22 mouse cellular contexts compared by ENCODE assay signal in the genomic region with DNA sequence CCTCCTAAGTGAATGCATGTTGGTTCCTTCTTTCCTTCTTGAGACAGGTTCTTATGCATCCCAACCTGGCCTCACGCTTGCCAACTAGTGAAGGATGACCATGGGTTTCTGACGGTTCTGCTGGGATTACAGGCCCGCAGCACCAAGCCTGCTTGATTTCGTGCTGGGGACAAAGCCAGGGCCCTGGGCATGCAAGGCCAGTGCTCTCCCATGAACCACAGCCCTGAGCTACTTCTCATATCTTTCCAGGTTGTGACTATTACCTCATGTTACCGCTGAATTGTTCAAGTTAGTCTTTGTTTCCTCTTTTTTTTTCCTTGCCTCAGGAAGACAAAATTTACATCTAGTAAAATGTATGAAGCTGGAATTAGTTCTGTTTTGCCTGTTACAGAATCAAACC. TPM values are rescaled to one million over a fixed set of nuclear protein-coding genes. Genes with fewer than 3 reads are reported as not detected.
A peak's percentile ranks its signal among the peaks of the same experiment; 100 is the strongest.
DNase-seq lines count a peak whose midpoint lies in the region; TF ChIP-seq lines count a peak whose summit lies in the region.
"Had no signal": no experiment of that assay in that cellular context is flagged by ENCODE, and none has a peak within 500 bp of the region (broad histone marks: within the 10 kb centered on the region; RNA-seq: fewer than 3 reads in every experiment).

No protein-coding gene starts in this region.

- 22% methylated on average over 5 of the region's 5 CpGs for WGBS in macrophage (ENCODE audit: missing documents)
- 80% methylated on average over 5 of the region's 5 CpGs for WGBS in lung, adult 2 months

- H3K27ac ChIP-seq in macrophage = peak overlapping the region; percentile 37
- H3K27ac ChIP-seq: embryonic facial prominence, embryonic 15.5 days; forebrain, embryonic 10.5 days; limb, embryonic 15.5 days; midbrain, embryonic 15.5 days had no signal

- TF ChIP-seq CTCF in lung, adult 2 months (IDR thresholded peaks at IDR 0.05; ENCODE audit: insufficient read depth, low read length) = no peak

- no peak overlapping the region for H3K4me3 ChIP-seq in macrophage (ENCODE audit: inconsistent target)
- no peak overlapping the region for H3K4me3 ChIP-seq in lung, adult 2 months (replicated peaks; ENCODE audit: extremely low read depth, low read depth, low read length)
- H3K4me3 ChIP-seq: embryonic facial prominence, embryonic 15.5 days; forebrain, embryonic 10.5 days; limb, embryonic 15.5 days; midbrain, embryonic 15.5 days had no signal

- peaks cover 7% of the 10 kb centered on the region for H3K79me2 ChIP-seq in macrophage (ENCODE audit: inconsistent target)

- H3K4me1 ChIP-seq in lung, adult 2 months (ENCODE audit: control insufficient read depth, insufficient read depth, low read length) = peaks cover 6% of the 10 kb centered on the region

- DNase-seq in adrenal gland, postnatal 10 days = peak; percentile 43
- no peak for DNase-seq in adrenal gland, postnatal 25 days
- DNase-seq in thymus, postnatal 4 days = peak; percentile 31
- DNase-seq in thymus, postnatal 25 days = no peak
- DNase-seq in kidney, postnatal 14 days = no peak
- DNase-seq in right cerebral cortex, postnatal 10 days (ENCODE audit: low spot score in 2 of 2) = no peak
- no peak for DNase-seq in lung, adult 2 months
- DNase-seq: cerebellum, adult 9-10 months; embryo, embryonic 11 days; gastrocnemius, postnatal 10 days; kidney, adult 2 months; layer of hippocampus, postnatal 36 days; spleen, adult 18-20 months had no signal

- TF ChIP-seq POLR2A in lung, adult 2 months (IDR thresholded peaks at IDR 0.05; ENCODE audit: borderline replicate concordance, extremely low read depth, low read depth, low read length) = no peak

- H3K36me3 ChIP-seq in macrophage (ENCODE audit: inconsistent target) = no peaks in the 10 kb centered on the region
- H3K36me3 ChIP-seq: embryonic facial prominence, embryonic 15.5 days; forebrain, embryonic 10.5 days; limb, embryonic 15.5 days; midbrain, embryonic 15.5 days had no signal

RNA-seq across cellular contexts. Expression of gene Ltb, which starts 1.3 kb away (rescaled TPM):
- total RNA-seq in adrenal gland, postnatal 10 days (2021) = 10 to 100 TPM; 11.5 to 12.6 TPM
- 2.8 and 8.5 TPM in 2 replicates for total RNA-seq in adrenal gland, postnatal 25 days (2021)
- 1 to 10 TPM in 14 of 26 experiments, under 1 TPM in 6, not detected in 6; 0.62 to 2.6 (median 1.3) TPM for total RNA-seq in macrophage (2018; cell fraction: chromatin; rRNA removed)
- 1 to 10 TPM in 10 of 26 experiments, under 1 TPM in 16; 0.23 to 2.1 (median 0.84) TPM for total RNA-seq in macrophage (2018; cell fraction: cytosol; rRNA removed)
- total RNA-seq in macrophage (2018; cell fraction: nucleus; rRNA removed) = 1 to 10 TPM in 16 of 26 experiments, under 1 TPM in 8, not detected in 2; 0.70 to 3.0 (median 1.2) TPM
- 0.33 to 0.50 TPM (median 0.48 TPM) in 3 replicates for polyA plus RNA-seq in macrophage (2018)
- 28.1 and 29.9 TPM in 2 replicates for polyA plus RNA-seq in lung, adult 2 months (2012; rRNA removed)
- polyA plus RNA-seq: C2C12 had no signal

RNA-seq across cellular contexts. Expression of gene Lst1, which starts 4.7 kb away (rescaled TPM):
- total RNA-seq in adrenal gland, postnatal 10 days (2021) = 10 to 100 TPM in 1 of 2 experiments, 1 to 10 TPM in 1; 10.0 to 10.5 TPM
- 5.2 TPM in 1 of 2 replicates, not detected in the other for total RNA-seq in adrenal gland, postnatal 25 days (2021)
- total RNA-seq in macrophage (2018; cell fraction: chromatin; rRNA removed) = 100 to 1,000 TPM in 3 of 26 experiments, 10 to 100 TPM in 17, 1 to 10 TPM in 6; 7.2 to 129 (median 31.9) TPM
- total RNA-seq in macrophage (2018; cell fraction: cytosol; rRNA removed) = 1,000 to 10,000 TPM in 13 of 26 experiments, 100 to 1,000 TPM in 13; 409 to 1,694 (median 933) TPM
- total RNA-seq in macrophage (2018; cell fraction: nucleus; rRNA removed) = 100 to 1,000 TPM in 15 of 26 experiments, 10 to 100 TPM in 11; 34.2 to 556 (median 207) TPM
- polyA plus RNA-seq in macrophage (2018) = 322 to 615 TPM (median 449 TPM) in 3 replicates
- polyA plus RNA-seq in lung, adult 2 months (2012; rRNA removed) = 19.7 and 37.0 TPM in 2 replicates

RNA-seq across cellular contexts. Expression of gene Tnf, which starts 8.9 kb away (rescaled TPM):
- 1 to 10 TPM; 1.3 to 1.4 TPM for total RNA-seq in adrenal gland, postnatal 10 days (2021)
- total RNA-seq in adrenal gland, postnatal 25 days (2021) = 0.58 and 0.76 TPM in 2 replicates
- 1,000 to 10,000 TPM in 15 of 26 experiments, 100 to 1,000 TPM in 9, 10 to 100 TPM in 2; 27.3 to 2,224 (median 1,287) TPM for total RNA-seq in macrophage (2018; cell fraction: chromatin; rRNA removed)
- total RNA-seq in macrophage (2018; cell fraction: cytosol; rRNA removed) = 1,000 to 10,000 TPM in 16 of 26 experiments, 100 to 1,000 TPM in 8, 10 to 100 TPM in 2; 22.6 to 7,596 (median 1,327) TPM
- total RNA-seq in macrophage (2018; cell fraction: nucleus; rRNA removed) = 1,000 to 10,000 TPM in 20 of 26 experiments, 100 to 1,000 TPM in 5, 10 to 100 TPM in 1; 37.9 to 6,771 (median 3,087) TPM
- polyA plus RNA-seq in macrophage (2018) = 20.0 to 57.4 TPM (median 38.0 TPM) in 3 replicates
- 2.1 and 2.5 TPM in 2 replicates for polyA plus RNA-seq in lung, adult 2 months (2012; rRNA removed)
- total RNA-seq: layer of hippocampus, postnatal 36 days; left cerebral cortex, postnatal 25 days had no signal
- polyA plus RNA-seq: C2C12; hindbrain, embryonic 11.5 days; midbrain, embryonic 15.5 days had no signal

RNA-seq across cellular contexts. Expression of gene Lta, which starts 12.2 kb away (rescaled TPM):
- total RNA-seq in adrenal gland, postnatal 10 days (2021) = under 1 TPM; 0.81 to 0.97 TPM
- total RNA-seq in adrenal gland, postnatal 25 days (2021) = 0.30 TPM in 1 of 2 replicates, not detected in the other
- total RNA-seq in macrophage (2018; cell fraction: chromatin; rRNA removed) = 1 to 10 TPM in 3 of 26 experiments, under 1 TPM in 4, not detected in 19; 0.69 to 1.6 (median 0.75) TPM
- under 1 TPM in 14 of 26 experiments, not detected in 12; 0.10 to 0.65 (median 0.20) TPM for total RNA-seq in macrophage (2018; cell fraction: cytosol; rRNA removed)
- total RNA-seq in macrophage (2018; cell fraction: nucleus; rRNA removed) = 1 to 10 TPM in 7 of 26 experiments, under 1 TPM in 12, not detected in 7; 0.39 to 2.6 (median 0.79) TPM
- not detected in 3 replicates for polyA plus RNA-seq in macrophage (2018)
- 1.0 and 1.1 TPM in 2 replicates for polyA plus RNA-seq in lung, adult 2 months (2012; rRNA removed)
- polyA plus RNA-seq: forebrain, embryonic 10.5 days; heart, postnatal 0 days; hindbrain, embryonic 11.5 days; limb, embryonic 15.5 days had no signal

RNA-seq across cellular contexts. Expression of gene Aif1, which starts 17.1 kb away (rescaled TPM):
- 1 to 10 TPM; 6.6 to 6.8 TPM for total RNA-seq in adrenal gland, postnatal 10 days (2021)
- 2.3 and 3.0 TPM in 2 replicates for total RNA-seq in adrenal gland, postnatal 25 days (2021)
- 100 to 1,000 TPM in 11 of 26 experiments, 10 to 100 TPM in 15; 11.5 to 316 (median 77.8) TPM for total RNA-seq in macrophage (2018; cell fraction: chromatin; rRNA removed)
- 1,000 to 10,000 TPM in 13 of 26 experiments, 100 to 1,000 TPM in 13; 164 to 1,883 (median 706) TPM for total RNA-seq in macrophage (2018; cell fraction: cytosol; rRNA removed)
- total RNA-seq in macrophage (2018; cell fraction: nucleus; rRNA removed) = 100 to 1,000 TPM in 14 of 26 experiments, 10 to 100 TPM in 12; 31.3 to 783 (median 198) TPM
- 231 to 253 TPM (median 243 TPM) in 3 replicates for polyA plus RNA-seq in macrophage (2018)
- 1.4 and 1.6 TPM in 2 replicates for polyA plus RNA-seq in lung, adult 2 months (2012; rRNA removed)
- polyA plus RNA-seq: C2C12 had no signal

Comparison
In these comparisons a context has a peak if more than half of its experiments do, and no peak if none do; other contexts are left out.
1. DNase-seq: peak in adrenal gland, postnatal 10 days (single experiment) and thymus, postnatal 4 days (single experiment); none in adrenal gland, postnatal 25 days (single experiment), thymus, postnatal 25 days (single experiment), kidney, postnatal 14 days (single experiment), right cerebral cortex, postnatal 10 days (0 of 2) and lung, adult 2 months (single experiment).